Mouse (Mus musculus) embryonic facial prominence, embryonic 10.5 days (tissue): Measurements from ENCODE around the gene Osbpl3. TPM values are rescaled to one million over a fixed set of nuclear protein-coding genes. Genes with fewer than 3 reads are reported as not detected.

Source experiments
- DNase-seq: peaks from one replicate; pipeline ENCODE4 v3.0.0-alpha.2; 2017; ENCODE audit warnings: low spot score
- H3K27ac ChIP-seq: fragments of 300-500 bp; sonication (generic); replicated peaks from 2 replicates; pipeline ENCODE4 v1.5.1; 2016; ENCODE audit warnings: mild to moderate bottlenecking
- H3K27me3 ChIP-seq: fragments of 300-500 bp; sonication (generic); replicated peaks from 2 replicates; pipeline ENCODE4 v1.6.1; 2016; ENCODE audit warnings: low read depth, mild to moderate bottlenecking; ENCODE audit not compliant: poor library complexity, severe bottlenecking
- H3K36me3 ChIP-seq: fragments of 300-500 bp; sonication (generic); replicated peaks from 2 replicates; pipeline ENCODE4 v1.6.1; 2016; ENCODE audit warnings: mild to moderate bottlenecking, moderate library complexity
- H3K4me1 ChIP-seq: fragments of 300-500 bp; sonication (generic); 2 replicates; pipeline ENCODE4 v1.6.1; 2016
- H3K4me3 ChIP-seq: fragments of 300-500 bp; sonication (generic); 2 replicates; pipeline ENCODE4 v1.5.1; 2016; ENCODE audit warnings: mild to moderate bottlenecking, moderate library complexity
- H3K9me3 ChIP-seq: fragments of 300-500 bp; sonication (generic); 2 replicates; pipeline ENCODE4 v1.6.1; 2016; ENCODE audit warnings: mild to moderate bottlenecking
- WGBS: fragments of 180-500 bp; shearing (Covaris S2); methylation state at CpG from one replicate; pipeline ENCODE4 v1.1.7; 2016; 5-methylcytosine and 5-hydroxymethylcytosine counted together
- polyA plus RNA-seq: library from polyadenylated mRNA; unstranded; fragments of >200 nt; fragmentation: Nextera tagmentation; extraction: Ambion mirVana; gene quantifications from 2 replicates; pipeline ENCODE4 v1.2.1, GENCODE M21; 2016

Osbpl3 gene
- polyA plus RNA-seq, 1 experiment from 2014 or later: 9.0 TPM

DNA sequence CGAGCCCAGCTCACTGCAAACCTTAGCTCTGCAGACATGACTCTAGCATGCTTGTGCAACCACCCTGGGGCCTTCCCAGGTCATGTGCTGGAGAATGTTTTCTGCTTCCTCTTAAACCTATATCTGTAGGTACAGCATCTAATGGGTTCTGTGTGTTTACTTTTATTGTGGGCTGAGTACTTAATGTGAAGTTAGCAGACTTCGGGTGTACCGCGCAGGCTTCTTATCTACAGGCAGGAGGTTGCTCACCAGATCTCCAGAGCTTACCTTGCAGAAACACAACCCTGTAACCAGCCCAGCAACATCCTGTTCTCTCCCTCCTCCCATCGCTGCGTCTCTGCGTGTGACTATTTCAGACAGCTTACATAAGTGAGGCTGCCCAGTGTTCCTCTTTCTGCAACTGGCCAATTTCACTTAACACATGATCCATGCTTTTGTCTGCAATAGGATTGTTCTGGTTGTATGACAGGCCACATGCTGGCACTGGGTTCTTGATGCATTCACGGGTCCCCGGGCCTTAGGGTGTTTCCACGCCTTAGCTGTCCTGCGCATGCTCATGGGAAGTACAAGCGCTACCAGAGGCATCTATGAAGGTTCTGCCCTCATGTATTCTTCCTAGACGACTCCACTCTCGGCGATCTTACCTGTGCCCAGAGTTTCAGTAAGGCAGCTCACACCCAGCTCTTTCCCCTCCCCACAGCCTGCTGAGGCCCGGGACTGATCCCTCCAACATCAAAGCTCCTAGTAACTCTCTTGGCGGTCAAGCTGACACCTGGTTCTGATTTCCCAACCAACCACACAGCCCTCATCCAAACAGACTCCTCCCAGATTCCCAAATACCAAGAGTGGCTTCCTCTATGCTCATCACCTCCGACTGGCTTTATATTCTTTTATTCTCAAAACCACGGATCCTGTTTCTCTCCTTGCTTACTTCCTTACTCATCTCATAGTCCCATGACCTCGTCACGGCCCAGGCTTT is 78.0 kb downstream of the Osbpl3 start:
- DNase-seq: peak; percentile 29

DNA sequence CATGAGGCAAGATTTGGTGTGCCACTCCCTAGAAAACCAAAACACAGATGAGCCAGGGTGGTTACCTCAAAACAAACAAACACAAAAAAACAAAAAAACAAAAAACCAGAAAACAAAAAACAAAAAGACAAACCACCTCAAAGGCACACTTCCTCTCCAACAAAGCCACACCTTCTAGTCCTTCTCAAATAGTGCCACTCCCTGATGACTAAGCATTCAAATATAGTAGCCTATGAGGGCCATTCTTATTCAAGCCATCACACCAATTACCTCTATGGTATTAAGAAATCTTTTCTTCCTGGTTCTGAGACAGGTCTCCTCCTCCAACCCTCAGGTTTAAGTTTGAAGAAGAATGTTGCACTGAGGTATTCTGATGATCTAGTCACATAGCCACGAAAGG is 79.3 kb downstream of the Osbpl3 start:
- no peaks in the 10 kb centered on the region for H3K27me3 ChIP-seq
- H3K36me3 ChIP-seq: no peaks in the 10 kb centered on the region
- 97% methylated on average over 1 of the region's 1 CpGs for WGBS
- H3K27ac ChIP-seq: no peak overlapping the region
- H3K9me3 ChIP-seq: no peaks in the 10 kb centered on the region
- DNase-seq: no peak
- H3K4me1 ChIP-seq: peaks cover 33% of the 10 kb centered on the region
- H3K4me3 ChIP-seq: no peak overlapping the region

More for the DNA sequence above, 78.0 kb downstream of the Osbpl3 start:
- Histone ChIP-seq H3K4me1 (peaks cover 42% of the 10 kb centered on the region), H3K27ac (peak overlapping the region; percentile 51; the same call in 1 of the 2 replicates), H3K36me3 (no peaks in the 10 kb centered on the region), H3K9me3 (no peaks in the 10 kb centered on the region), H3K4me3 (no peak overlapping the region), H3K27me3 (no peaks in the 10 kb centered on the region)
- 77% methylated on average over 21 of the region's 21 CpGs for WGBS

DNA sequence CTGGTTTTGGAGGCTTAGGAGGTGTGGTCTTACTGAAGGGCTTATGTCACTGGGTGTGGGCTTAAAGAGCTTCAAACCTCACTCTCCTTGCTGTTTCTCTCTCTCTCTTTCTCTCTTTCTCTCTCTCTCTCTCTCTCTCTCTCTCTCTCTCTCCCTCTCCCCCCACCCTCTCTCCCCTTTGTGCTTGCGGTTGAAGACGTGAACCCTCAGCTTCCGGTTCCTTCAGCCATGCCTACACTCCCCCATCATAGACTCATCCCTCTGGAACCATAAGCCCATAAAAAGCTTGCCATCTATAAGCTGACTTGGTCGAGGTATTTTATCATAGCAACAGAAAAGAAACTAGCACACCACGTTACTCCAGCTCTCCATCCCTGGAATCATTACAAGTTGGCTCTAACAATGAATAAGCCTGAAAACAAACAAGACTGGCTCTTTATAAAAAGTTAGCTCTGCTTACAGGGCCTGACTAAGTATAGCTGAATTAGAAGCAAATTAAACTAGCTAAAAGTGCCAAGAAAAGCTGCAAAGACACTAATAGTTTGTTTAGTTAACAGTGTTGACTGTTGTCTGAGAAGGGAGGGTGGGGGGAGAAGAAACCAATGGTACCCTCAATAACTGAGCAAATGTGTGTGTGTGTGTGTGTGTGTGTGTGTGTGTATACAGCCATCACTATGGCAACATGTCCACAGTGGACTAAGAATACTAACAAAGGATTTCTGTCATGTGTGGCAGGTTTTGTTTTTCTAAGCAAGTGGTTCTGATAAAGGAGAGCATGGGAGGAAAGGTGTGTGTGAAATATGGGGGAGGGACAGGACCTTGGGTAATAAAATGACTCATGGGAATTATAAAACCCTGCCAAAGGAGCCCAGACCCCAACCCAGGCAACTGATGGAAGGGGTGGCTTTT is 83.2 kb downstream of the Osbpl3 start:
- Histone ChIP-seq H3K9me3 (no peaks in the 10 kb centered on the region), H3K27me3 (no peaks in the 10 kb centered on the region), H3K4me1 (peaks cover 2% of the 10 kb centered on the region; the same call in 1 of the 2 replicates), H3K4me3 (no peak overlapping the region), H3K27ac (no peak overlapping the region), H3K36me3 (peaks cover 8% of the 10 kb centered on the region)
- 83% methylated on average over 5 of the region's 5 CpGs for WGBS
- DNase-seq: no peak

DNA sequence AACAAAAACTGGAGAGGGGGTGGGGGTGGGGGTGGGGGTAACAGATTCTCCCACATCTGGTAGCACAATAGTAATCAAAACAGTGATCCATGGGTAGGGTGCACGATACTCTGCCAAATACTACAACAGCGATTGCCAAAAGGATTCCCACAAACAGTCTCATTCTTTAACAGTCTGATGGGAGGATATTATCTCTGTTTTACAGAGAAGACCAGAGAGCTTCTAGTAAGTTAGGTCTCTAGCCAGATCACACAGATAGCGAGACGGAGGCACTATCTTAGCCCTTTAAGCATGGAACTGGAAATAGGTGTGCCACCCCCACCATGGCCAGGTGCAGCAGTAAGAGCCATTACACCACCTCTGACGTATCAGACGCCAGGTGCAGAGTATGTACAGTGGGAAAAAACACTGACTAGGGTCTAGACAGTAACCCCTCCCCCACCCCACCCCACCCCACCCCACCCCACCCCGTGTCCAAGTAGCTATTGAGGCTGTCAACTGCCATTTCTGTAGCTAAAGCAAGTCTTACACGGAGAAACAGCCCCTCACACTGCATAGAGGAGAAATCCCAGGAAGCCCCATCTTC is 84.4 kb downstream of the Osbpl3 start:
- H3K9me3 ChIP-seq: no peaks in the 10 kb centered on the region
- H3K36me3 ChIP-seq: peaks cover 8% of the 10 kb centered on the region
- no peaks in the 10 kb centered on the region for H3K4me1 ChIP-seq
- H3K4me3 ChIP-seq: no peak overlapping the region
- no peak for DNase-seq
- H3K27me3 ChIP-seq: no peaks in the 10 kb centered on the region
- 90% methylated on average over 8 of the region's 8 CpGs for WGBS
- no peak overlapping the region for H3K27ac ChIP-seq

DNA sequence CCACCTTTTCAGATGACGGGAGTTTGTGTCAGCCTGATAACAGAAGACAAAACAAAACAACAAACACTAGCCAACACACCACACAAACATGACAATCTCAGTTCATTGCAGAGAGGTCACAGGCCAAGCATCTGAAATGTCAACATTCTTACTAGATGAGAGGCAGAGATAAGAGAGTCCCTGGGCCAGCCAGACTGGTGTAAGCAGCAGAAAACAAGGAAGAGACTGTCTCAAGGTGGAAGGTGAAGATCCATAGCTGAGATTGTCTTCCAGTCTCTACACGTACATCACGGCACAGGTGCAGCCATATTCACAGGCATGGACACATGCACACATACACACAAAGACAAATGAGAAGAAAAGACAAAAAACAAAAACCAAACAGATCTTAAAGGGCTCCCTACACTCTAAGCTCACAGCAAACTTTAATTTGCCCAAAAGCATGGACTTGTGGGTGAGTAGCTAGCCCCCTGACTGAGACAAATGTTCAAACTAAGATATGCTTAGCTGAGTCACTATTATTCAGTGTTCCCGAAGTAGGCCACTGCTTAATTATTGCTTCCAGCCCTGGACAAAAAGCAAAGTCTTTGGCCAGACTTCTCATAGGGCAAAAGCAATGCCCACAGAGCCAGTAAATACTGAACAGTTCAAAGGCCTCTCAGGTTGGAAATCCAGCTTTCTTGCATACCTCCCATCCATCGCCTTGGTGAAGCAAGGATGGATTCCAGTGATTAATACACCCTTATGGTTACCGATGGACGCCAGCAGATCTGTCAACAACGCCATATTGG is 87.3 kb downstream of the Osbpl3 start:
- peaks cover 8% of the 10 kb centered on the region for H3K36me3 ChIP-seq
- no peak overlapping the region for H3K27ac ChIP-seq
- DNase-seq: no peak
- no peaks in the 10 kb centered on the region for H3K9me3 ChIP-seq
- 92% methylated on average over 8 of the region's 8 CpGs for WGBS
- H3K4me3 ChIP-seq: no peak overlapping the region
- no peaks in the 10 kb centered on the region for H3K27me3 ChIP-seq
- no peaks in the 10 kb centered on the region for H3K4me1 ChIP-seq

DNA sequence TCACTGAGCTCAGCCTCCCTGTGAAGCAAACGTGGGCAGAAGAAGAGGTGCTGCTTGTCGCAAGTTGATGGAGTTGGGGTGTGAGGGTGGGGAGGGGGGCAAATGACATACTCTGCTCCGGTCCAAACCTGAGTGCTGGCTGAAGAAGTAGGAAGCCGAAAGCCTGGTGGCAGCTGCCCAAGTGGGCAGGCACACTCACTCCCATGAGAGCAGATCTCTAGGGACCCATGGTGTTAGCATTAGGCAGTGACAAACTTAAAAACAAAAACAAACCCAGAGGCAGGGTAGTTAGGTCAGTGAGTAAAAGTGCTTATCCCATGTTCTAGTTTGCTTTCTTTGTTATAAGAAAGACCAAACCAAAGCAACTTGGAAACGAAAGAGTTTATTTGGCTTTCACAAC is 88.2 kb downstream of the Osbpl3 start:
- H3K4me1 ChIP-seq: no peaks in the 10 kb centered on the region
- H3K4me3 ChIP-seq: no peak overlapping the region
- H3K9me3 ChIP-seq: no peaks in the 10 kb centered on the region
- DNase-seq: no peak
- H3K36me3 ChIP-seq: peaks cover 8% of the 10 kb centered on the region
- no peak overlapping the region for H3K27ac ChIP-seq
- WGBS: 87% methylated on average over 5 of the region's 5 CpGs
- H3K27me3 ChIP-seq: no peaks in the 10 kb centered on the region

DNA sequence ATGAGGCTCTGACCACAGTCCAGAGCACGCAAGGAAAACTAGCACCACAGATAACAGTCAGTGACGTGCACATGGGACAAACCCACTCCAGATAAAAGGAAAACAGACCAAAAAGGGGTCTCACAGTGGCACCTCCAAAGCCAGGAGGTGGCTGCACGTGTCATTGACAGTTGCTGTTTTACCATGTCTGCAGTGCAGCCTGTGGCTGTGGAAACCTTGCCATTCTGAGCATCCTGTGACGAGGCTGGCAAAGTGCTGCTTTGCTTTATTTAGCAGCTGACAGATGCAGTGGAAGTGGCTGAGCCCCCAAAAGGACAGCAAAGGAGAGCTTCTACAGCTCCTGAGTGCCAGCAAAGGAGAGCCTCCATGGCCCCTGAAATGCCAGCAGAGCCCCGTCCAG is 89.3 kb downstream of the Osbpl3 start:
- Histone ChIP-seq H3K27ac (no peak overlapping the region), H3K27me3 (no peaks in the 10 kb centered on the region), H3K4me1 (no peaks in the 10 kb centered on the region), H3K9me3 (no peaks in the 10 kb centered on the region), H3K4me3 (no peak overlapping the region), H3K36me3 (peaks cover 8% of the 10 kb centered on the region)
- no peak for DNase-seq
- WGBS: 90% methylated on average over 5 of the region's 5 CpGs

DNA sequence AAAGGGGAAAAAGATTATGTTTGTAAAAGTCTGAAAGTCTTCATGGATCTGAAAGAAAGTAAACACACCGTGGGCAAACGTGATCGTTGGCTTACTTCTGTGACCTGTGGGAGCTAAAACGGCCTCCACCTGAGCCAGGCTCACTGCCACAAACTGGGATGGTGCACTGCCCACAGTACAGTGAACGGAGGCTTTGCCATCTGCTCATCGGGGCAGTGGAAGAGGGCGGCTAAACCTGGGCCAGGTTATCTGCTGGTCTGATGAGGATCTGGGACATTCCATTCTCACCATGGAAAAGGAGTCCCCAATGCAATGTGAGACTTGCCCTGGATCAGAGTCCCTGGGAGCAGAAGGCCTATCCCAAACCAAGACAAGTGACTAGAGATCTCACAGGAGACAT is 89.7 kb downstream of the Osbpl3 start:
- H3K27ac ChIP-seq: no peak overlapping the region
- no peak for DNase-seq
- WGBS: 95% methylated on average over 7 of the region's 7 CpGs
- no peaks in the 10 kb centered on the region for H3K9me3 ChIP-seq
- no peak overlapping the region for H3K4me3 ChIP-seq
- peaks cover 8% of the 10 kb centered on the region for H3K36me3 ChIP-seq
- no peaks in the 10 kb centered on the region for H3K4me1 ChIP-seq
- H3K27me3 ChIP-seq: no peaks in the 10 kb centered on the region

DNA sequence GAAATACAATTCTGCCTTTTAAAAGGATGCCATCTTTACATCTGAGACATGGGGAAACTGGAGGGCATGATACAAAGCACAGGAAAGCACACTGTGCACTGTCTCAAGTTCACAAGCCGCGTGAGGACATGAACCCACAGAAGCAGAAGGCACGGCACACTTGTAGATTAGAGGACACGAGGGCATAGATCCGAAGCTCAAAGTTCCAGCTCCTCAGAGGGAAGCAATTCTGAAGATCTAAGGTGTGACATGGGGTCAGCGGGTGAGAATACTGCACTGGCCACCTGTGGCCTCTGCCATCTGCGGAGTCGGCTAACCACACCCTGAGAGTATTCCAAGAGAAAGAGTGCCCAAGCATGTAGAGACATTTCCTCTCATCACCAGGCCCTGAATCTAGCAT is 91.6 kb downstream of the Osbpl3 start:
- H3K4me1 ChIP-seq: no peaks in the 10 kb centered on the region
- no peaks in the 10 kb centered on the region for H3K9me3 ChIP-seq
- H3K4me3 ChIP-seq: no peak overlapping the region
- WGBS: 89% methylated on average over 8 of the region's 8 CpGs
- no peak overlapping the region for H3K27ac ChIP-seq
- H3K36me3 ChIP-seq: peaks cover 8% of the 10 kb centered on the region
- no peak for DNase-seq
- H3K27me3 ChIP-seq: no peaks in the 10 kb centered on the region

DNA sequence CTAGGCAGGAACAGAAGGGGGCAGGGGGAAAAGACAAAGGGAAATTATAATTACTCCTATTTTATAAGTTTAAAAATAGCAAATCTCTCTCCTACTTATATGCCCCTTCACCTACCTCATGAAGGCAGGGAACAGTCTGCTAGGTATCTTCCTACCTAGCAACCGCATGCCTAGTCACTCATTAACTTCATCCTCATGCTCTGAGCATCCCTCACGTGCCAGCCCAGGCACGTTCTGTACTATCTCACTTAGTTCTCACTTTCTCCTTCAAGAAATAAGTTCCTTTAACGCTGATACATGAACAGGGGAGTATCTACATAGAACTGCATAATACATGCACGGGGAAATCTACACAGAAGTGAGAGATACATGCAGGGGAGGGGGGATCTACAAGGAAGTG is 92.6 kb downstream of the Osbpl3 start:
- no peaks in the 10 kb centered on the region for H3K9me3 ChIP-seq
- H3K27me3 ChIP-seq: no peaks in the 10 kb centered on the region
- H3K4me1 ChIP-seq: peaks cover 6% of the 10 kb centered on the region
- no peak for DNase-seq
- peaks cover 5% of the 10 kb centered on the region for H3K36me3 ChIP-seq
- 88% methylated on average over 5 of the region's 5 CpGs for WGBS
- no peak overlapping the region for H3K27ac ChIP-seq
- H3K4me3 ChIP-seq: no peak overlapping the region

DNA sequence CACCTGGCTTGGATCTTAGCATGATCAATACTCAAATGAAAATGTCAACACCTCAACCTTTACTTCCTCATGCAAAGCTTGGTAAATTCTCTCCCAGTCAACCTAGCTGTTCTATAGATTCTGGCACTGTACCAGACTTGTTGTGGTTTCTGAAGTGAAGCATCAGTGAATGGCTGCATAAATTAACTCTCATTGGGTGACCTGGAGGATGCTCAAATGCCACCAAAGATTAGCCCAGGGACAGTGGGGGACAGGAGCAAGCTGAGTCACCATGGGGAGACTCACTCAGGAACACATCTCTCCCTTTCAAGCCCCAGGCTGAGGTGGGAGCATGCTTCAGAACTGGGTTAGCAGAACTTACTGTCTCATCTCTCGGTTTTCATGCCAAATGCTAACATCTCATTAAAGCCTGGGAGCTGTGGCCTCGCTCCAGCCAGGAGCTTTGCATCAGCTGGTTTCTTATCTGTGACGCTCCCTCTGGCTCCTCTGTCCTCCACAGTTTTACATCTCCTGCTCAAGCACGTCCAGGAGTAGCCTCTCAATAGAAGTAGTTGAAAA is 93.2 kb downstream of the Osbpl3 start:
- WGBS: 78% methylated on average over 4 of the region's 4 CpGs
- H3K36me3 ChIP-seq: no peaks in the 10 kb centered on the region
- no peak overlapping the region for H3K4me3 ChIP-seq
- H3K4me1 ChIP-seq: peaks cover 12% of the 10 kb centered on the region
- no peak overlapping the region for H3K27ac ChIP-seq
- no peaks in the 10 kb centered on the region for H3K9me3 ChIP-seq
- H3K27me3 ChIP-seq: no peaks in the 10 kb centered on the region
- no peak for DNase-seq
